Mouse (Mus musculus) telencephalon, adult 2 months (tissue): ENCODE data around the gene Bud13.
"Not testable (repeated sequence)": the region's sequence is repeated elsewhere in the genome, so short reads cannot be mapped to it uniquely, and the experiment has no call there.

Source experiments
- DNase-seq: peaks from one replicate; pipeline ENCODE4 v3.0.0-alpha.2; 2011; ENCODE audit warnings: low read depth, low spot score

The Bud13 gene

DNA sequence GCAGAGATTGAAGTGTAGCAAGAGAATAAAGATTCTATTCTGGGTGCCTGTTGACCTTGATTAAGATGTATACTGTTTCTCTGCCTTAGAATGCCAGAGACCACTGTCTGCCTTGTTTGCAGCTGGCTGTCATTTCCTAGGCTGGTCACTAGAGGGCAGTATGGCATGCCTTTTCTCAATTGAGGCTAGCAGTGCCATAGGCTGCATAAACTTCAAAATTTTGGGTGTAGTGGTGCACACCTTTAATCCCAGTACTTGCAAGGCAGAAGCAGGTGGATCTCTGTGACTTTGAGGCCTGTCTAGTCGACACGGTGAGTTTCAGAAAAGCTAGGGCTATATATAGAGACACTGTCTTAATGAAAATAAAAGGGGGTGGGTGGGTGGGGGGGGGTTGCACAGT, 19.3 kb downstream of the Bud13 start:
- DNase-seq, result no peak

DNA sequence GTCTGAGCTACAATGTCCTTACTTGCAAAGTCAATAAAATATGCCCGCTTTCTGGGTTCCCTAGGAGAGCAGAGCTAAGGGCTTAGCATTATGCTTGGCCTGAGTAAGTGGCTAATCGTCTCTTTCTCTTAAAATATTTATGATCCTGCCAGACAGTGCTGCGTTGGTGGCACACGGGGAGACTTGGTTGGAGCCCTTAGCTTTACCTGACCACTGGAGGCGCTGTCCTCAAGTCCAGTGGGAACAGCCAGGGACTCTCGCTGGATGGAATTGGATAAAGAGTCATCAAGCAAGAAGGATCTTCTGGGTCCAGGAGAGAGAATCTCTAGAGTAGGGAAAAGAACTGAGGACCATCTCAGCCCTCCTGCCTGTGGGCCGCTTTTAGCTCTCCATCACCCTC, 26.3 kb downstream of the Bud13 start:
- no peak for DNase-seq

DNA sequence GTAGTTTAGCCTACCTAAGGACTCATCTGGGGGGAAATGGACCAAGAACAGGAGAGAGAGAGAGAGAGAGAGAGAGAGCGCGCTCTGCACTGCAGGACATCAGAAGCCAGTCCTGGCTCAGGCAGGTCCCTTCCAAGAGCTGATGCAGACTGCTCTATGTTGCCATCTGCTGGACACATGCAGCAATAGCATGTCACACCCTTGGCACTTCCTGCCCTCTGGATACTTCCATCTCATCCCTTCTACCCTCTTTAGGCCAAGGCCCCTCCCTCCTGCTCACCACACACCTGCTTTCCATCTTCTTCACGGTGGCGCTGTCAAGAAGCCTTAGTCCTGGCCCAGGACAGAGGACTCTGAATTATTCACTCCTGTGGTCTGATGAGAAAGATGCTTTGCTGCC, 31.7 kb downstream of the Bud13 start:
- no peak for DNase-seq

DNA sequence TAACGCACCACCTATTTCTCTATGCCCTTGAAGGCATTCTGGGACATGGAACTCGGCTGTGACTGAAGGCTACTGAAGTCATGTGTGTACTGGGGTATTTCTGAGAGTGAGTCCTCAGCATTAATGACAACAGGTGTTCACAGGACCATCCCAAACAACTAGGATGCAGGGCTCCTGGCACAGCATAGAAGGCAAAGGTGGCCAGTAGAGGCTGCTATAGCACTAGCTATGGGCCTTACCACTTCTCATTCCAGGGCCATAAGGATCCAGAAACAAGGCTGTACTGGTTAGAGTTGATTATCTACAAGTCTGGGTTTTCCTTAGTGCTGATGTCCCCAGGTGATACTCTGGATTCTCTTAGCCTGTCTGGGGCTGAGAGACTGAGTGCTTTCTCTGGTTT, 32.1 kb downstream of the Bud13 start:
- DNase-seq, result no peak

DNA sequence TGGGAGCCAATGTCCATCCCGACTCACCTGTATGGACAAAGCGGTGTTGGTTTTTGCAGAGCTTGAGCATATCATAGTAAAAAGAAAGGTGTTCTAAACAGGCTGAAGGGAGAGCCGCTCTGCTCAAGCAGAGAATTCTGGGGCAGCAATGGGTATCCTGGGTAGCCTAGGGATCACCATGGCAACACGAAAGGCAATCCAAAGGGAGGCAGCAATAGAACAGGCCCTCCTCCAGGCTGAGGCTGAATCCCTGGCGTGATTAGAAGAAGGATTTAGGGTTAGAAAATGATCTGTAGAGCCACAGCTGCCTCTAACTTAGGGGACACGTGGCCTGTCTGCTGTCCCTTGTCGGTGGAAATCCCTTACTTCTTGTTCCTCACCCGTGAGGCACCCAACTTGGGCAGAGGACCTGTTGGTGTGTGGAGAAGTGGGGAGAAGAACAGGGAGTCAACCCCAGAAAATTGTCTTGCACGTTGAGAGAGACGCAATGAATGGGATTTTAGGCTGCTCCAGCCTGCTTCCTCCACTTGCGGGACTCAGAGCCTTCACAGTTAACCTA, 33.1 kb downstream of the Bud13 start:
- no peak for DNase-seq

DNA sequence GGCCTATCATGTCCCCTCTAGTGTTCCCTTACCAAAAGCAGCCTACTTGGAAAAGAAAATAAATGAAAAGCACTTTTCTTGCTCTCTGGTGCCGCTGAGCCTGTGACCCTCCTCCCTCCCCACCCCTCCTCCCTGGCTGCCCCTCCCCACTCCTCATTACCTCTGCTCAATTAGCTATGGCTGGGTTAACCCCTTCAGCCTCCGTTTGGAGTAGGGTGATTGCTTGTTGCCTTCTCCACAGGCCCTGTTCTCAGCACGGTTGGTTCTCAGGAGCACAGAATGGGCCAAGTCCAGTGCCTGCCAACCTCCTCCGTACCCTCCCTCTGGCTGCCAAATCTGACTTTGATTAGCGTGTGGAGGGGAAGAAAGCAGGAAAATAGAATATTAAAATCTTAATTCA, 33.6 kb downstream of the Bud13 start:
- no peak for DNase-seq

DNA sequence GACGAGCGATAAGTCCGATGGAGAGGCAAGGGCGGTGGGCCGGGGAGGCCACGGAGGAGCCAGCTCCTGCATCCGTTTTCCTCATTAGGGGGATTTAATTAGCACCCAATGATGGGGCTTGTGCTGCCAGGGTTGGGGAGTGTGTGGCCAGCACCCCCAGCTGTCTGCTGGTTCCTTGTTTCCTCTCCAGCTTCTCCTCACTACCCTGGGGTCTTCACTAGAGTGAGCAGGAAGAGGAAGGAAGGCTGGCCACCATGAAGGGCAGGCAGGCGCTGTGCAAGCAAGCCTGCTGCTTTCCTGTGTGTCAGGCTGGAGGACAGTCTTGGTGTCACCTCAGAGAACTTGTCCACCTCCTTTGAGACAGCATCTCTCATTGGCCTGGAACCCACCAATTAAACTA, 34.1 kb downstream of the Bud13 start:
- DNase-seq, result no peak

DNA sequence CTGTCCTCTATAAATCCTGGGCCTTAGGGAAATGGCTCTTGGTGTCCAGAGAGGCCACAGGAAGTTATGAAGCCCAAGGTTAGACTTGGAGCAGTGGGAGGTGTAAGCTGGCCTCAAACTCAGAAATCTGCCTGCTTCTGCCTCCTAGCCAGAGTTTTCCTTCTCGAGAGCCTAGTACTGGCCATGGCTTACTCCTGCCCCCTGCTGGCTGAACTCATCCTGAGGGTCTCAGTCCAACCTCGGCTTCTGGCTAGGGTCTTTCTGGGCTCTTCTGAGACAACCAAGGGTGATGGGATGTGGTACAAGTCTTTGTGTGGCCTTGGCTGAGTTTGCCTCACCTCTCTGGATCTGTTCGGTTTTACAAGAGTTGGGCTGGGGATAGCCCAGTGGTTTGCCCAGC, 35.1 kb downstream of the Bud13 start:
- no peak for DNase-seq

DNA sequence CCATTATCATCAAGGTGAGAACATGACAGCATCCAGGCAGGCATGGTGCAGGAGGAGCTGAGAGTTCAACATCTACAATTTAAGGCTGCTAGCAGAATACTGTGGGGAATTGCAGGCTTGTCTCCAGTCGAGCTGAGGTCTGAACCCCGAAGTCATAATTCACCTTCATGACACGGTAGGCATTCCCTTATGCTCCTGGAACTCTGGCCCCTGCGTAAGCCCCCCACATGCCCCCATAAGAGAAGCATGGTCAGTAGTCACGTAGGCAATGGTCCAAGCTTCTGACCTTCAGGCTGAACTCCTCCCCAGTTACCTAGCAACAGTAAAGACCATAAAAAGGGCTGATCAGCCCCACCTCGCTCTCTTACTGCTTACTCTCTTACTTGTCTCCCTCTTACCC, 37.1 kb downstream of the Bud13 start, which contains the start of gene 4931429L15Rik:
Gene 4931429L15Rik (minus strand): TSS at position 101 of the 400 bp plus-strand sequence.
- DNase-seq, result not testable (repeated sequence)

DNA sequence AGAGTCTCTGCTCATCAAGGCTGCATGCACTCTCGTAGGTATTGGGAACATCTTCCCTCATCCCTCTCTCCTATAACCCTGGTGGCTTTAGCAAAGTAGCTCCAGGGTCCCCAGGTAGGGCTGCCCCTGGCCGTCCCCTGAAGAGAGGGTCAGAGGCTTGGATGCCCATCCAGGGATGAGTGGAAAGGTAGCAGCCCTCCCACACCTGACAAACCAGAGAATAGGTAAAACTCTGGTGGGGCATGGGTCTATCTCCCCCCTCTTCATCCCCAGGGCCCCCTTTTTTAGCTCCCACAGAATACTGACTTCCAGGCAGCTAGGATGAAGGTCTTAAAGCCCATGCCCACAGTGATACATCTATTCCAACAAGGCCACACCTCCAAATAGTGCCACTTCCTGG, 37.7 kb downstream of the Bud13 start:
- DNase-seq, result no peak

DNA sequence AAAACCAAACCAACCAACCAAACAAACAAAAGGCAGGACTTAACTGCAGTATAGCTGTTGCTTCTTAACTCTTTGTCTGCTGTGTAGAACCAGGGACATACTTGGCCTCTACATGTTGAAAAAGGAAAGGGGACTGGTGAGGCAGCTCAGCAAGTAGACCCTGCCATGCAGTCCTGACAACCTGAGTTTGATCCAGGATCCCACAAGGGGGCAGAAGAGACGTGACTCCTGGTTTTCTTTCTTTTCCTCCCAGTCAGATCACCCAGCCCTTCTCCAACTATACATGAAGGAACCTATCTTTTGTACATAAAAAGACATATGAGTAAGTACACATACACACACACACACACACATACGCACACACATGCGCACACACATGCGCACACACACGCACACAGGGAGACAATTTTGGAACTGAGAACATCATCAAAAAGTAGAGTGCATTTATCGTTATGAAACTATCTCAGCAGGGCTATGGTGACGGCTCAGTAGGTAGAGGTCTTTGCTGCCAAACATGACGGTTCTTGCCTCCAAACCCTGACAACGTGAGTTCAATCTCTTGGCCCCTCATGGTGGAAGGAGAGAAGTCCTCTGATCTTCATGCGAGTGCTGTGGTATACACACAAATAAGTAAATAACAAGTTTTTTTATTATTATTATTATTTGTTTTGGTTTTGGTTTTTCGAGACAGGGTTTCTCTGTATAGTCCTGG, 44.0 kb downstream of the Bud13 start:
- DNase-seq, result no peak

DNA sequence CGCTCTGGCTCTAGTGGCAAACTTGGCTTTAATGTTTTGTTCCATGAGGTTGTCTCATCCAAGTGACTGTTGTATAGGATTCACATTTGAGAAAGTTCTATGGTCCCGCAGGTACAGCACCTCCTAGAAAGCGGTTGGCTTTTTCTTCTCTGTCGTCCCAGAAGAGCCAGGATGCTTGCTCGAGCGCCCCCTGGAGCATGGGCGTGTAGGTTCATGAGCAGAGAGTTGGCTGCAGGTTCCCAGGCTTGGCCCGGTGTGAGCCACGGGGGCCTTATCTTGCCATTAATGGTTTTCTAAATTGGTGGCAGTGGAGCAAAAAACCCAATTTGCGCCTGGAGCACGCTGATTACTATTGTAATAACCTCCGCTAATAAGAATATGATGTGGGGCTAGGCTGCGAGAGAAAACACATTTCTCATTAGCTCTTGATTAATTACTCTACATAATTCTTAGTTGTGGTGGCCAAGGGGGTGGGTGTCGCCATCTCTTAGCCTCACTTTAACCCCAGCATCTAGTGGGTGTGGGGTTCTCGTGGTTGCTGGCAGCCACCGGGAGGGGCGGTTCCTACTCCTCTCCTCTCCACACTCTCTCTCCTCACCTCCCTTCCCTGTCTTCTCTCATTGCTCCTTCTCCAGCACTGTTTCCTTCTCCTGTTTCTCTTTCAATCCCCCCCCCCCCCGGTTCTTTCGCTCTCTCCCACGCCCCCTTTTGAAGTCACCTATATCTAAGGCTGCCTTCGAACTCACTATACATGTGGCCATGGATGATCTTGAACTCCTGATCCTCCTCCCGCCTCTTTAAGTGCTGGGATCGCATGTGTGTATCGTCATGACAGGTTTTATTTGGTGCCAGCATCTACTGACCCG, 45.1 kb downstream of the Bud13 start:
- no peak for DNase-seq

DNA sequence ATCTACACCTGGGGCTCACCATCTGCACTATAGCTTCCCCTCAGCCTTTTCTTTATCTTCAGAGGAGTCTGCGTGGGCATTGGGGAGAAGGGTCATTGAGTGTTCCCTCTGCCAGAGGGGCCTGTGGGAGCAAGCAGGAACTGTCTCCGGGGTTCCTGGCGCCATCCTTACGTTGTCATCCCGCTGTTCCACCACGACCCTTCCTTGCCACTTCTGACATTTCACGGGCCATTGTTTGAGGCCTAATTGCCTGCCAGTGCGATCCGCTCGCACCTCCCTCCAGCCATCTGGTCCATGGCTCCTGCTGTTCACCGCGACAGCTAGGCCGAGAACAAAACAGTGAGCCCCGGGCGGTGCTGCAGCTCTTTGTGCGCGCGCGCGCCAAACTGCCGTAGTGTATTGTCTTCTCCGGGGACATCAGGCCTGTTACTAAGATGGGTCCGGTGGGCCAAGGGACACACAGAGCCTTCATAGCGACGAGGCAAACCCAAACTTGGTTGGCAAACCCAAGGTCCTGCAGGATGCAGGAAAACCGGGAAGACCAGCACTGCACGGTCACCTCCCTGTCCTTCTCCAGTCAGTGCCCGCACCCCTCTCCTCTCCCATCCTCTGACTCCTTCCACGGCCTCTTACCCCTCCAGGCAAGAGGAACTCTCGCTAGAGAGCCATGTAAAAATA, 45.9 kb downstream of the Bud13 start:
- DNase-seq, result no peak

DNA sequence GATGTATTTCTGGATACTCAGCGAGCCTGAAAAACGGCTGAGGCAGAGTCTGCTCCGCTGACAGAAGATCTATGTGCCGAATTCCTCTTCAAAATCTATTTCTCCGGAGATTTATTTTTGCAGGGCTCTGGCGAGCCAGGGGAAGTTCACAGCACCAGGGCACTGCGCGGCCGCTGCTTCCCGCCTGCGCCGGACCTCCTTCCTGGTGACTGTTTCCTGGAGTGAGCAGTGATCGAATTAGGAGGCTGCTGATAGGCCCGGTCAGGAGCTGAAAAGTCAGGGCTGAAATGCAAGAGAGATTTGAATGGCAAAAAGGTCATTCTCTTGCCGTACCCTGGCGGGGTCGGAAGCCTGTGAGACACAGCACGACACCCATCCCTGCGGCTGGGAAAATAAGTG, 46.4 kb downstream of the Bud13 start:
- DNase-seq, result no peak

DNA sequence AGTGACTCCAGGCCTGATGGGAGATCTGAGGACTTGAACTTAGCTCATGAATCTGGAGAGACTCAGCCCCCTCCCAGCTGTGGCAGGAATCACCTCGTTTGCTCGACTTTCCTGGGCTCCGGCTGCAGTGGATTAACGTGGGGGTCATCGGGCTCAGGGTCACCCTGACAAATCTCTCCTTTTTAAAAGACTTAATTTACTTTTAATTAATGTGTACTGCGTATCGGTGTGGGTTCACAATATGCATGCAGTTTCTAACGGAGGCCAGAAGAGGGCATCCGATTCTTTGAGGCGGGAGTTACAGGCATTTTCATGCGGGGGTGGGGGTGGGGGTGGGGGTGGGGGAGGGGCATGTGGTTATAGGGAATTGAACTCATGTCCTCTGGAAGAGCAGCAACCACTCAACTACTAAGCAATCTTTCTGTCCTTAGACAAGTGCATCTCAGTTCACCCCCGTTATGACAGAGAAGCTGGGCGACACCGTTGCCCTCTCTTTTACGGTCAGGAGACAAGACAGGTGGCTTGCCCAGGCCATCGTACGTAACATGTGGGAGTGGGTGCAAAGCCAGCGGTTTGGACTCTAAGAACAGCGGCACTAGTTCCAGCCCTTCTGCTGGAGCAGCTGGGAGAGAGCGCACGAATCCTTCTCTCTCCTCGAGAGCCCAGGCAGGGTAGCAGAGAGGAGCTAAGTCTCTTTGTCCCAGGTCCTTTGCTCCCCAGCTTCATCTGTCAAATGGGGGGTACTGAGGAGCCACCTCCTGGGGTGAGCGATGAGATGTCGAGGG, 47.2 kb downstream of the Bud13 start:
- no peak for DNase-seq

DNA sequence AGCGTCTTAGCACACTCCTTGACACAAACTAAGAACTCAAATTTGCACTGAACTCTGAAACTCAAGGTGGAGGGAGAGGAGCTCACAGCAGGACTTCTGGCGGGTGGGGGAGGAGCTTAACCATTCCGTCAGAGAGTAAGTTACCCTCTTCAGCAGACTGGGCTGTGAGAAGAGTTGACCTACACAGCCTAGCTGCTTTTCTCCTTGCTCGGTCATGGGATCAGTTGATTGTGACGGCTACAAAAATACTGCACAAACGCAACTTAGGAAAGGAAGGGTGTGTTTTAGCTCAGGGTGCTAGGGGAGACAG, 47.7 kb downstream of the Bud13 start:
- no peak for DNase-seq

DNA sequence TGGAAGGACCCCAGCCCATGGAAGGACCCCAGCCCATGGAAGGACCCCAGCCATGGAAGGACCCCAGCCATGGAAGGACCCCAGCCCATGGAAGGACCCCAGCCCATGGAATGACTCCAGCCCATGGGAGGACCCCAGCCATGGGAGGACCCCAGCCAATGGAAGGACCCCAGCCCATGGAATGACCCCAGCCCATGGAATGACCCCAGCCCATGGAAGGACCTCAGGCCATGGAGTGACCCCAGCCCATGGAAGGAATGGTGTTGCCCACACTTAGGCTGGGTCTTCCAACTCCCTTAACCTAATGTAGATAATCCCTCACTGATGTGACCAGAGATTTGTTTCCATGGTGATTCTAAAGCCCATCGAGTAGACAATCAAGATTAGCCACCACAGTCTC, 48.5 kb downstream of the Bud13 start:
- DNase-seq, result no peak

DNA sequence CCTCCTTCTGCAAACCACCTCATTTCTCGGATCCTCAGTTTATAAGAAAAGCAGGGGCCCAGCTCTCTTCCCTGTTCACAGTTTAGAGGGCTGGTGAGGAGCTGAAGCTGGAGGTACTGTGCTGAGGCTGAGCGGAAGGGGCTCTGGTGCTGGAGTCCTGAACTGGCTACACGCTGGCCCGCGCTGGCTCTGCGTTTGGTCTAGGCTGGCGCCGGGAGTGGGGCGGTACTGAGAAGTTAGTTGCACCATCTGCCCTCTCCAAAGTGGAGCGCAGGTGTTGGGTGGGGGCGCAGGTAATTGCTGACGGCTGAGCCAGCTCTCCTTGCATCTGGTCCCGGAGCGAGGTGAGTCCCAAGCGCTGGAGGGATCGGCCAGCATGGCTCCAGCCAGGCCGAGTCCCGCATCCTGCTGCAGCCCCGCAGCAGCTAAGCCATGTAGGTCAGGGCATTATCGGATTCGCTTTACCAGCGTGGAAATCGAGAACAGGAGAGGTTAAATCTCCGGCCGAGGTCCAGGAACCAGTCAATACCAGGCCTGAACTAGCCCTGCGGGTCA, 51.7 kb downstream of the Bud13 start:
- no peak for DNase-seq

DNA sequence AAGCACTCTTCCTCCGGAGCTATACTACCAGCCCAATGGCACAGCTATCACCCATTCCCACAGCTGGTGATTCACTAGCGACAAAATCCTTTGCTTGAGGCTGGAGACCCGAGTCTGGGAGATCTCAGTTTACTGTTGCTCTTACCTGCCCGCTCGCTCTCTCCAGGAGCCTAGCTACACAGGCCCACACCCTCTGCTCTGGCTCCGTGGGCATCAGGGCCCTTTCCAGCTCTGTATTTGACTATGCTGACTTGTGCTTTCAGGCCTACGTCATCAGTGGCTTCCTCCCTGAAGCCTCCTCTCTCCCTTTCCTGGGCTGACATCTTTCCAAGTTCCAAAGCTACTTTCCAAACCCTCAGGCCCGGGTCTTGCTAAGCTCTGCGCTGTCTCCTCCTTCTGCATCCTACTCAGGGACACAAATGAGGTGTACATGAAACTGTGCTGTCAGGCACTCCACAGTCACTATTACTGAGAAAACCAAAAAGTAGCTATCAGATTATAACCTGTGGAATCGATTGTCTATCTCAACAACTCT, 52.7 kb downstream of the Bud13 start:
- no peak for DNase-seq

DNA sequence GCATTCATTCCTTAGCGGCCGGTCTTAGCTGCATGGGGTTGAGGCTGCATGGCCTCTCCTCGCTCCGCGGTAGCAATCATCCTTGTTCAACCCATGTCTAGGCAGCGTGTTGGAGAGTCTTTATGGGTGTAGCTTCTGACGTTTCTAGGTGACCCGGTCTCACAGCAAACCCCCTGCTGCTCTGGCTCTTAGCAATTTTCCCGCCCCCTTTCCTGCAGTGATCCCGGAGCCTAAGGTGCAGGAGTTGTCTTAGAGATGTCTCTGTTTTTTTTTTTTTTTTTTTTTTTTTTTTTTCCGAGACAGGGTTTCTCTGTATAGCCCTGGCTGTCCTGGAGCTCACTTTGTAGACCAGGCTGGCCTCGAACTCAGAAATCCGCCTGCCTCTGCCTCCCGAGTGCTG, 53.5 kb downstream of the Bud13 start:
- DNase-seq, result not testable (repeated sequence)

DNA sequence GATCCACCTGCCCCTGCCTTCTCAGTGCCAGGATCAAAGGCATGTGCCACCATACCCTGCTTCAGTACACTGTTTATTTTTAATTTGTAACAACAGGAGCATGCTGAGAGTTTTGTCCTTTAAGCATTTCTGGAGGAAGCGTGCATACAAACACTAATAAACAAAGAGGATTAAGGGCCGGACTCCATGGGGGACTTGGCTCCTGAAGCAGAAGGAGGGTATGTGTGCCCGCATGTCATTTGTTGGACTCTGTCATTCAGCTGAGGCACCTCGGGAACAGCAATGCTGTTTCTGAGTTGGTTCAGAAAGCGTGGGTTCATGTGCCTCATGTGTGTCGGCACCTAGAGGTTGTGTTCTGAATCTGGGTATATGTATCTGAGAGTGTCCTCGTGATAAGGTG, 54.5 kb downstream of the Bud13 start:
- DNase-seq, result no peak
